In the genomic region with DNA sequence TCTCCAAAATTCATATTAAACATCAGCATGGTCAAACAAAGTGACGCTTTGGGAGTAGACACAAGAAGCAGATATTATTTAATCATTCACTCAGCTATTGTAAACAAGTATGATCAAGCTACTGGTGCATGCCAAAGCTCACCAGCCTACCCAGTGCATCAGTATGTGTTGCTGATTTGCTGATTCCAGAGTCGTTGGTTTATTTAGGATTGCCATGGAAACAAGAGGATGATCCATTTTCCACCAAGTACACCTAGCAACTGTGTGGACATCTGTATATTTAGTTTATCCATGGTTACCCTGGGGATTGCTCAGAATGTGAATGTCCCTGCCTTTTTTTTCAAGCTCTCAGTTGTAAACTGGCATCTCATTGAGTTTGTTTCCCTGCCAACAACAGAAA, we compare ENCODE assay signal across 17 mouse cellular contexts.
A peak's percentile ranks its signal among the peaks of the same experiment; 100 is the strongest.
DNase-seq lines count a peak whose midpoint lies in the region; ATAC-seq lines count a peak whose summit lies in the region.
"Had no signal": no experiment of that assay in that cellular context is flagged by ENCODE, and none has a peak within 500 bp of the region (broad histone marks: within the 10 kb centered on the region; RNA-seq: fewer than 3 reads in every experiment).

No protein-coding gene starts in this region.

- WGBS in hindbrain, embryonic 11.5 days = 65% methylated on average over 2 of the region's 2 CpGs
- WGBS in hindbrain, embryonic 10.5 days = 77% methylated on average over 2 of the region's 2 CpGs
- 67% methylated on average over 2 of the region's 2 CpGs for WGBS in neural tube, embryonic 14.5 days
- 54% methylated on average over 2 of the region's 2 CpGs for WGBS in neural tube, embryonic 15.5 days
- 48% methylated on average over 2 of the region's 2 CpGs for WGBS in hindbrain, embryonic 16.5 days

- H3K9me3 ChIP-seq in hindbrain, embryonic 11.5 days (ENCODE audit: control insufficient read depth, low read length) = no peaks in the 10 kb centered on the region
- no peaks in the 10 kb centered on the region for H3K9me3 ChIP-seq in hindbrain, embryonic 10.5 days
- H3K9me3 ChIP-seq in neural tube, embryonic 14.5 days (ENCODE audit: control insufficient read depth, low read length) = no peaks in the 10 kb centered on the region
- H3K9me3 ChIP-seq in neural tube, embryonic 15.5 days (replicated peaks) = no peaks in the 10 kb centered on the region
- no peaks in the 10 kb centered on the region for H3K9me3 ChIP-seq in hindbrain, embryonic 16.5 days (ENCODE audit: control insufficient read depth, low read length)
- H3K9me3 ChIP-seq: heart, embryonic 15.5 days had no signal

- H3K27me3 ChIP-seq in hindbrain, embryonic 11.5 days (ENCODE audit: control insufficient read depth, insufficient read depth, low read length) = no peaks in the 10 kb centered on the region
- H3K27me3 ChIP-seq in hindbrain, embryonic 10.5 days (ENCODE audit: insufficient read depth, poor library complexity, severe bottlenecking) = no peaks in the 10 kb centered on the region
- H3K27me3 ChIP-seq in neural tube, embryonic 14.5 days (ENCODE audit: control insufficient read depth, insufficient read depth, low read length) = no peaks in the 10 kb centered on the region
- H3K27me3 ChIP-seq in neural tube, embryonic 15.5 days (replicated peaks) = no peaks in the 10 kb centered on the region
- no peaks in the 10 kb centered on the region for H3K27me3 ChIP-seq in hindbrain, embryonic 16.5 days (replicated peaks; ENCODE audit: control insufficient read depth, insufficient read depth, low read length)
- H3K27me3 ChIP-seq: heart, embryonic 15.5 days had no signal

- DNase-seq in hindbrain, embryonic 11.5 days (ENCODE audit: low spot score) = no peak
- DNase-seq in hindbrain, embryonic 10.5 days (ENCODE audit: low spot score) = no peak
- peak; percentile 11 for DNase-seq in telencephalon, adult 2 months (ENCODE audit: low read depth, low spot score)
- DNase-seq in heart, postnatal 25 days (ENCODE audit: low spot score) = no peak
- no peak for DNase-seq in gastrocnemius, postnatal 10 days
- DNase-seq: B cell, adult 2 months; cerebellum, adult 9-10 months; gastrocnemius, postnatal 25 days; kidney, adult 18-20 months; kidney, postnatal 14 days; thymus, postnatal 36 days had no signal

- no peak overlapping the region for H3K4me2 ChIP-seq in hindbrain, embryonic 11.5 days (replicated peaks; ENCODE audit: low read depth, low read length)
- no peak overlapping the region for H3K4me2 ChIP-seq in neural tube, embryonic 14.5 days (ENCODE audit: low read depth, low read length)
- H3K4me2 ChIP-seq in neural tube, embryonic 15.5 days = no peak overlapping the region
- H3K4me2 ChIP-seq in hindbrain, embryonic 16.5 days (ENCODE audit: low read length) = no peak overlapping the region
- H3K4me2 ChIP-seq: heart, embryonic 15.5 days had no signal

- intact Hi-C loops in heart, postnatal 25 days (cut with DNase I) = no loop called here

- H3K27ac ChIP-seq in hindbrain, embryonic 11.5 days (ENCODE audit: low read depth, low read length) = no peak overlapping the region
- no peak overlapping the region for H3K27ac ChIP-seq in hindbrain, embryonic 10.5 days
- no peak overlapping the region for H3K27ac ChIP-seq in neural tube, embryonic 14.5 days (ENCODE audit: low read depth, low read length)
- H3K27ac ChIP-seq in neural tube, embryonic 15.5 days (replicated peaks) = no peak overlapping the region
- H3K27ac ChIP-seq in hindbrain, embryonic 16.5 days (ENCODE audit: low read depth, low read length) = no peak overlapping the region
- H3K27ac ChIP-seq: heart, embryonic 15.5 days; liver, embryonic 14.5 days had no signal

- no peaks in the 10 kb centered on the region for H3K36me3 ChIP-seq in hindbrain, embryonic 11.5 days (ENCODE audit: control insufficient read depth, insufficient read depth, low read length)
- no peaks in the 10 kb centered on the region for H3K36me3 ChIP-seq in hindbrain, embryonic 10.5 days
- no peaks in the 10 kb centered on the region for H3K36me3 ChIP-seq in neural tube, embryonic 14.5 days (ENCODE audit: control insufficient read depth, insufficient read depth, low read length)
- no peaks in the 10 kb centered on the region for H3K36me3 ChIP-seq in neural tube, embryonic 15.5 days
- no peaks in the 10 kb centered on the region for H3K36me3 ChIP-seq in hindbrain, embryonic 16.5 days (ENCODE audit: control insufficient read depth, insufficient read depth, low read length)
- H3K36me3 ChIP-seq: heart, embryonic 15.5 days had no signal

- no peaks in the 10 kb centered on the region for H3K4me1 ChIP-seq in hindbrain, embryonic 11.5 days (replicated peaks; ENCODE audit: control insufficient read depth, insufficient read depth, low read length)
- no peaks in the 10 kb centered on the region for H3K4me1 ChIP-seq in hindbrain, embryonic 10.5 days (replicated peaks)
- H3K4me1 ChIP-seq in neural tube, embryonic 14.5 days (ENCODE audit: control insufficient read depth, insufficient read depth, low read length) = no peaks in the 10 kb centered on the region
- no peaks in the 10 kb centered on the region for H3K4me1 ChIP-seq in neural tube, embryonic 15.5 days
- no peaks in the 10 kb centered on the region for H3K4me1 ChIP-seq in hindbrain, embryonic 16.5 days (ENCODE audit: control insufficient read depth, insufficient read depth, low read depth, low read length)
- H3K4me1 ChIP-seq: heart, embryonic 15.5 days had no signal

- no peak overlapping the region for H3K9ac ChIP-seq in hindbrain, embryonic 11.5 days (ENCODE audit: low read depth, low read length)
- no peak overlapping the region for H3K9ac ChIP-seq in neural tube, embryonic 14.5 days (replicated peaks; ENCODE audit: low read depth, low read length)
- H3K9ac ChIP-seq in neural tube, embryonic 15.5 days (replicated peaks) = no peak overlapping the region
- no peak overlapping the region for H3K9ac ChIP-seq in hindbrain, embryonic 16.5 days (ENCODE audit: low read depth, low read length)
- H3K9ac ChIP-seq: heart, embryonic 15.5 days; liver, embryonic 14.5 days had no signal

- no peak overlapping the region for H3K4me3 ChIP-seq in hindbrain, embryonic 11.5 days (ENCODE audit: low read depth, low read length)
- no peak overlapping the region for H3K4me3 ChIP-seq in hindbrain, embryonic 10.5 days
- H3K4me3 ChIP-seq in neural tube, embryonic 14.5 days (ENCODE audit: low read depth, low read length) = no peak overlapping the region
- H3K4me3 ChIP-seq in neural tube, embryonic 15.5 days (replicated peaks) = no peak overlapping the region
- H3K4me3 ChIP-seq in hindbrain, embryonic 16.5 days (ENCODE audit: low read length) = no peak overlapping the region
- H3K4me3 ChIP-seq: heart, embryonic 15.5 days had no signal

- ATAC-seq in hindbrain, embryonic 11.5 days (ENCODE audit: low FRiP score) = 0 out of 2 replicates have a peak, but pooled peaks have one; percentile 43
- peak; percentile 49; the same call in 1 of the 2 replicates for ATAC-seq in neural tube, embryonic 14.5 days (ENCODE audit: low read depth)
- no peak for ATAC-seq in neural tube, embryonic 15.5 days (ENCODE audit: low FRiP score)
- peak; percentile 67 for ATAC-seq in hindbrain, embryonic 16.5 days
- ATAC-seq: lung, postnatal 0 days had no signal
